Mouse (Mus musculus) spleen, adult 2 months (tissue): Measurements from ENCODE around the gene Adamts17. TPM values are rescaled to one million over a fixed set of nuclear protein-coding genes. Genes with fewer than 3 reads are reported as not detected.

ENCODE experiments used
- DNase-seq, 2 experiments: peaks; one replicate each; pipeline versions ENCODE4 v3.0.0 to v3.0.0-alpha.2; 2012 to 2021; ENCODE audit warnings: low spot score in 2 of 2, low read depth in 1 of 2
- H3K27ac ChIP-seq: fragments of 200-500 bp; 2 replicates; pipeline ENCODE4 v1.5.1; 2012; ENCODE audit warnings: low read length, inconsistent platforms; ENCODE audit not compliant: insufficient read depth
- H3K27me3 ChIP-seq: fragments of 200-500 bp; 2 replicates; pipeline ENCODE4 v1.6.1; 2012; ENCODE audit warnings: mild to moderate bottlenecking, moderate library complexity, low read length, inconsistent platforms; ENCODE audit not compliant: control insufficient read depth, insufficient read depth
- H3K36me3 ChIP-seq: fragments of 200-500 bp; 2 replicates; pipeline ENCODE4 v1.6.1; 2012; ENCODE audit warnings: mild to moderate bottlenecking, low read length, inconsistent platforms; ENCODE audit not compliant: control insufficient read depth, insufficient read depth
- H3K4me1 ChIP-seq: fragments of 200-500 bp; 2 replicates; pipeline ENCODE4 v1.6.1; 2011; ENCODE audit warnings: inconsistent platforms; ENCODE audit not compliant: control insufficient read depth, insufficient read depth, insufficient read length
- H3K4me3 ChIP-seq: fragments of 200-500 bp; 2 replicates; pipeline ENCODE4 v1.5.1; 2011; ENCODE audit warnings: mild to moderate bottlenecking, inconsistent platforms; ENCODE audit not compliant: insufficient read depth, insufficient read length; ENCODE audit errors: extremely low read depth
- CTCF ChIP-seq: fragments of 200-500 bp; IDR thresholded peaks from 2 replicates; pipeline ENCODE4 v1.5.1; 2011; ENCODE audit warnings: mild to moderate bottlenecking, inconsistent platforms; ENCODE audit not compliant: insufficient read depth, insufficient read length, insufficient replicate concordance; ENCODE audit errors: extremely low read depth
- POLR2A ChIP-seq: fragments of 200-500 bp; IDR thresholded peaks from 2 replicates; pipeline ENCODE4 v1.6.1; 2011; ENCODE audit warnings: low read depth, low read length, inconsistent platforms
- WGBS: fragments of 180-500 bp; shearing (Covaris S2); methylation state at CpG from one replicate; pipeline ENCODE4 v1.1.7; 2018; 5-methylcytosine and 5-hydroxymethylcytosine counted together
- polyA plus RNA-seq: library from polyadenylated mRNA; depleted of rRNA; stranded (reverse); fragments of >200 nt; gene quantifications from 2 replicates; pipeline ENCODE4 v1.2.3, GENCODE M21; 2012

Adamts17 gene
- polyA plus RNA-seq, 1 experiment: 0.29 TPM

GRCm38 (mm10) chr7:67142347-67143015, 302.9 kb downstream of the Adamts17 start:
- no peaks in the 10 kb centered on the region for H3K4me1 ChIP-seq
- 48% methylated on average over 11 of the region's 11 CpGs for WGBS

DNA sequence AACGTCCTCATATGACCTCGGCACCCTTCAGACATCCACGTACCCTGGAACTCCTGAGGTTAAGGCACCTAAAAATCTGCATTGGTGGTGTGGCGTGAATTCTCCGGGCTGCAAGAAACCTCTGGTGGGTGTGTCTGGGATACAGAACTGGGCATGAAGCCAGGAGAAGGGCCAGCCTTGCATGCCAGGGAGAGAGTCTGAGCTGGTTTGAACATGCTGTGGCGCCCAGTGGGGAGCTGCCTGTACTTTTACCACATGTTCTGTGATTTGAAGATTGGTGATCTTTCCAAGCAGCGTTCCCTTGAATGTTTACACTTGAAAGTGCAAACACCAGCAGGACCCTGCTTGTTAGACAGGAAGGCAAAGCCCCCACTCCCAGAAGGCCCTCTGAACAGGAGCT, 306.2 kb downstream of the Adamts17 start:
- Histone ChIP-seq H3K27ac (no peak overlapping the region), H3K36me3 (no peaks in the 10 kb centered on the region), H3K27me3 (no peaks in the 10 kb centered on the region), H3K4me1 (no peaks in the 10 kb centered on the region), H3K4me3 (no peak overlapping the region)
- no peak for TF ChIP-seq POLR2A
- no peak for TF ChIP-seq CTCF
- no peak for DNase-seq
- WGBS: 80% methylated on average over 7 of the region's 7 CpGs

More at GRCm38 (mm10) chr7:67142347-67143015, 302.9 kb downstream of the Adamts17 start:
- Histone ChIP-seq H3K4me3 (no peak overlapping the region), H3K27me3 (no peaks in the 10 kb centered on the region), H3K36me3 (no peaks in the 10 kb centered on the region), H3K27ac (no peak overlapping the region)
- no peak for DNase-seq
- TF ChIP-seq CTCF: no peak
- TF ChIP-seq POLR2A: no peak

DNA sequence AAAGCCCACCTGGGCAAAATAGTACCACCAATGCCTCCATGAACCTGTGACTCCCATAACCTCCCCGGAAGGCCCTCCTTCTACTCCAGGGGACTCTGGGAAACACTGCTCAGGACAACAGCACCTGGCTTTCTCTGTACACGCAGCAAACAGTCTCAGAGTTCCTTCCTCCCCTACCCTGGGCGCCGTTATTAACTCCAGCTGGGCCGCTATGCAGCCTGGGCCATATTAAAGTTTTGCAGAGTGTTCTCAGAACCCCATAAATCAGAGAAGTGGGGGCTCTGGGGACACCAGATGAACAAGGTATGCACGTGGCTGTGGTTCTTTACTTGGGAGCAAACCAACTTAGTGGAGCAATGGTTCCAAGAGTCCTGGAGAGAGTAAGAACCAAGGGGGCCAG, 306.6 kb downstream of the Adamts17 start:
- H3K36me3 ChIP-seq: no peaks in the 10 kb centered on the region
- DNase-seq: no peak
- 80% methylated on average over 6 of the region's 6 CpGs for WGBS
- no peak overlapping the region for H3K27ac ChIP-seq
- no peaks in the 10 kb centered on the region for H3K27me3 ChIP-seq
- H3K4me1 ChIP-seq: no peaks in the 10 kb centered on the region
- TF ChIP-seq CTCF (no peak), POLR2A (no peak)
- no peak overlapping the region for H3K4me3 ChIP-seq

GRCm38 (mm10) chr7:67149707-67150106, 310.2 kb downstream of the Adamts17 start:
- no peak for TF ChIP-seq CTCF
- no peak for TF ChIP-seq POLR2A
- no peak for DNase-seq
- Histone ChIP-seq H3K36me3 (no peaks in the 10 kb centered on the region), H3K27me3 (no peaks in the 10 kb centered on the region), H3K27ac (no peak overlapping the region), H3K4me3 (no peak overlapping the region), H3K4me1 (no peaks in the 10 kb centered on the region)
- 95% methylated on average over 16 of the region's 16 CpGs for WGBS

GRCm38 (mm10) chr7:67152626-67153025, 313.1 kb downstream of the Adamts17 start:
- 28% methylated on average over 3 of the region's 3 CpGs for WGBS
- no peak overlapping the region for H3K4me3 ChIP-seq
- H3K27me3 ChIP-seq: no peaks in the 10 kb centered on the region
- H3K4me1 ChIP-seq: no peaks in the 10 kb centered on the region
- TF ChIP-seq POLR2A (no peak), CTCF (no peak)
- no peaks in the 10 kb centered on the region for H3K36me3 ChIP-seq
- no peak overlapping the region for H3K27ac ChIP-seq
- no peak for DNase-seq

- 91% methylated on average over 8 of the region's 8 CpGs for WGBS
- TF ChIP-seq POLR2A (no peak), CTCF (no peak)
- no peak for DNase-seq
- Histone ChIP-seq H3K4me3 (no peak overlapping the region), H3K4me1 (no peaks in the 10 kb centered on the region), H3K27me3 (no peaks in the 10 kb centered on the region), H3K27ac (no peak overlapping the region), H3K36me3 (no peaks in the 10 kb centered on the region)
Observed at GRCm38 (mm10) chr7:67162135-67162534, 322.6 kb downstream of the Adamts17 start.

- Histone ChIP-seq H3K4me3 (no peak overlapping the region), H3K27ac (no peak overlapping the region), H3K36me3 (no peaks in the 10 kb centered on the region), H3K27me3 (no peaks in the 10 kb centered on the region), H3K4me1 (no peaks in the 10 kb centered on the region)
- no peak for TF ChIP-seq POLR2A
- 91% methylated on average over 9 of the region's 9 CpGs for WGBS
- no peak for DNase-seq
Observed at GRCm38 (mm10) chr7:67168288-67168687, 328.8 kb downstream of the Adamts17 start.
